Mouse (Mus musculus) CH12.LX (cell line): ENCODE measurements around the gene Fgf11. TPM values are rescaled to one million over a fixed set of nuclear protein-coding genes. Genes with fewer than 3 reads are reported as not detected.

Experiments
- DNase-seq: peaks from one replicate; pipeline ENCODE4 v3.0.0-alpha.2; 2013; ENCODE audit errors: extremely low read depth
- H3K27ac ChIP-seq: 2 replicates; pipeline ENCODE4 v1.5.1; 2012; ENCODE audit warnings: low read depth, mild to moderate bottlenecking, control low read depth, moderate library complexity; ENCODE audit not compliant: insufficient read depth
- H3K27me3 ChIP-seq: replicated peaks from 2 replicates; pipeline ENCODE3; 2012; ENCODE audit warnings: inconsistent platforms
- H3K36me3 ChIP-seq, 2 experiments: replicated peaks in 1 of 2; 2 replicates each; pipeline versions ENCODE3 to v1.6.1; 2012; ENCODE audit warnings: inconsistent platforms in 1 of 2, low read length in 1 of 2, mild to moderate bottlenecking in 1 of 2, mixed read lengths in 1 of 2, moderate library complexity in 1 of 2; ENCODE audit not compliant: control insufficient read depth in 1 of 2, insufficient read depth in 1 of 2
- H3K4me1 ChIP-seq, 2 experiments: 2 replicates each; pipeline ENCODE4 v1.6.1; 2012; ENCODE audit warnings: inconsistent platforms in 1 of 2, moderate library complexity in 1 of 2; ENCODE audit not compliant: insufficient read depth in 2 of 2, control insufficient read depth in 1 of 2
- H3K4me2 ChIP-seq: 2 replicates; pipeline ENCODE4 v1.6.1; 2012; ENCODE audit warnings: low read depth, mild to moderate bottlenecking, control low read depth; ENCODE audit not compliant: poor library complexity, insufficient read depth, severe bottlenecking
- H3K4me3 ChIP-seq, 3 experiments: fragments of 150-350 bp in 1 of 3; sonication (generic) in 1 of 3; replicated peaks in 1 of 3; 2 replicates each; pipeline versions ENCODE3 to v1.5.1; 2011 to 2012; ENCODE audit warnings: low read depth in 2 of 3, low read length in 2 of 3, mild to moderate bottlenecking in 2 of 3, moderate library complexity in 2 of 3, control low read depth in 1 of 3, improper control_type of control experiment in 1 of 3, inconsistent platforms in 1 of 3, mixed read lengths in 1 of 3; ENCODE audit not compliant: poor library complexity in 1 of 3
- H3K79me2 ChIP-seq: replicated peaks from 2 replicates; pipeline ENCODE4 v1.6.1; 2012; ENCODE audit warnings: mild to moderate bottlenecking, moderate library complexity; ENCODE audit not compliant: control insufficient read depth, poor library complexity, insufficient read depth, severe bottlenecking; ENCODE audit errors: extremely low read depth
- H3K9ac ChIP-seq: 2 replicates; pipeline ENCODE4 v1.6.1; 2012; ENCODE audit warnings: low read depth, mild to moderate bottlenecking, control low read depth, moderate library complexity; ENCODE audit not compliant: insufficient read depth
- H3K9me3 ChIP-seq: replicated peaks from 2 replicates; pipeline ENCODE3; 2012; ENCODE audit warnings: low read length, inconsistent platforms, mixed read lengths
- CHD2 ChIP-seq: IDR thresholded peaks from 2 replicates; pipeline ENCODE4 v1.6.1; 2011; ENCODE audit warnings: low read length, improper control_type of control experiment
- CTCF ChIP-seq, 2 experiments: IDR thresholded peaks in 1 of 2; conservative IDR thresholded peaks in 1 of 2; 2 replicates each; pipeline ENCODE4 v1.5.1; 2011 to 2012; ENCODE audit warnings: low read depth in 2 of 2, low read length in 2 of 2, improper control_type of control experiment in 1 of 2, inconsistent platforms in 1 of 2, mild to moderate bottlenecking in 1 of 2, moderate library complexity in 1 of 2
- ELF1 ChIP-seq: IDR thresholded peaks from 2 replicates; pipeline ENCODE4 v1.6.1; 2014; ENCODE audit warnings: low read depth, mild to moderate bottlenecking, inconsistent platforms, low read length, improper control_type of control experiment
- HCFC1 ChIP-seq: IDR thresholded peaks from 2 replicates; pipeline ENCODE4 v1.6.1; 2012; ENCODE audit warnings: low read depth, mild to moderate bottlenecking, inconsistent platforms, low read length, improper control_type of control experiment
- JUN ChIP-seq: IDR thresholded peaks from 2 replicates; pipeline ENCODE4 v1.6.1; 2011; ENCODE audit warnings: low read depth, mild to moderate bottlenecking, low read length, improper control_type of control experiment, moderate library complexity; ENCODE audit not compliant: insufficient read depth
- JUND ChIP-seq: conservative IDR thresholded peaks from 2 replicates; pipeline ENCODE4 v1.6.1; 2011; ENCODE audit warnings: low read depth, low read length, improper control_type of control experiment
- KAT2A ChIP-seq: IDR thresholded peaks from 2 replicates; pipeline ENCODE4 v1.6.1; 2012; ENCODE audit warnings: low read length, improper control_type of control experiment, inconsistent platforms; ENCODE audit not compliant: insufficient replicate concordance
- MAFK ChIP-seq: IDR thresholded peaks from 2 replicates; pipeline ENCODE4 v1.6.1; 2011; ENCODE audit warnings: low read length, improper control_type of control experiment; ENCODE audit not compliant: insufficient replicate concordance
- MAX ChIP-seq: IDR thresholded peaks from 2 replicates; pipeline ENCODE4 v1.6.1; 2011; ENCODE audit warnings: low read length, improper control_type of control experiment
- MAZ ChIP-seq: IDR thresholded peaks from 2 replicates; pipeline ENCODE4 v1.6.1; 2012; ENCODE audit warnings: low read depth, mild to moderate bottlenecking, inconsistent platforms, low read length, improper control_type of control experiment, moderate library complexity
- MXI1 ChIP-seq: IDR thresholded peaks from 2 replicates; pipeline ENCODE4 v1.6.1; 2011; ENCODE audit warnings: mild to moderate bottlenecking, low read depth, low read length, improper control_type of control experiment
- NELFE ChIP-seq: IDR thresholded peaks from 2 replicates; pipeline ENCODE4 v1.6.1; 2011; ENCODE audit warnings: low read depth, low read length, improper control_type of control experiment
- NRF1 ChIP-seq: IDR thresholded peaks from 2 replicates; pipeline ENCODE4 v1.6.1; 2014; ENCODE audit warnings: low read depth, mild to moderate bottlenecking, inconsistent platforms, low read length, improper control_type of control experiment, moderate library complexity
- PAX5 ChIP-seq: IDR thresholded peaks from 2 replicates; pipeline ENCODE4 v1.6.1; 2012; ENCODE audit warnings: low read length, inconsistent platforms, mixed read lengths
- POLR2A ChIP-seq: IDR thresholded peaks from 2 replicates; pipeline ENCODE4 v1.6.1; 2011; ENCODE audit warnings: low read depth, mild to moderate bottlenecking, improper control_type of control experiment, low read length
- POLR2AphosphoS2 ChIP-seq: IDR thresholded peaks from 2 replicates; pipeline ENCODE4 v1.6.1; 2011; ENCODE audit warnings: low read depth, low read length, improper control_type of control experiment
- RAD21 ChIP-seq: IDR thresholded peaks from 2 replicates; pipeline ENCODE4 v1.6.1; 2011; ENCODE audit warnings: low read depth, mild to moderate bottlenecking, low read length, improper control_type of control experiment, moderate library complexity
- SMC3 ChIP-seq: IDR thresholded peaks from 2 replicates; pipeline ENCODE4 v1.6.1; 2011; ENCODE audit warnings: low read depth, low read length, improper control_type of control experiment
- UBTF ChIP-seq: IDR thresholded peaks from 2 replicates; pipeline ENCODE4 v1.6.1; 2012; ENCODE audit warnings: low read depth, mild to moderate bottlenecking, inconsistent platforms, low read length, improper control_type of control experiment, moderate library complexity
- USF1 ChIP-seq: IDR thresholded peaks from 2 replicates; pipeline ENCODE4 v1.6.1; 2014; ENCODE audit warnings: low read depth, mild to moderate bottlenecking, inconsistent platforms, low read length, improper control_type of control experiment
- ZKSCAN1 ChIP-seq: IDR thresholded peaks from 2 replicates; pipeline ENCODE4 v1.6.1; 2012; ENCODE audit warnings: low read depth, inconsistent platforms, low read length, improper control_type of control experiment, borderline replicate concordance
- dilution Hi-C: fragments of 300-500 bp; cut with MboI; formaldehyde crosslinking; loops from 2 replicates; pipeline ENCODE4 v1.14.3; 2020; ENCODE audit warnings: low sequenced_read_pairs; ENCODE audit not compliant: extremely low pct_unique_long_range_greater_than_20kb, extremely low pct_ligation_motif_present
- in situ Hi-C: fragments of 300-500 bp; cut with MboI; formaldehyde crosslinking; loops from 3 replicates; pipeline ENCODE4 v1.14.3; 2019; ENCODE audit warnings: low sequenced_read_pairs, low pct_ligation_motif_present, low pct_unique_long_range_greater_than_20kb, mixed read lengths
- polyA plus RNA-seq: library from polyadenylated mRNA; unstranded; fragments of >175 nt; gene quantifications from 2 replicates; pipeline ENCODE4 v1.2.1, GENCODE M21; 2012; ENCODE audit warnings: low read depth; ENCODE audit not compliant: insufficient read length
- total RNA-seq, 2 experiments: library from RNA; depleted of rRNA; stranded (reverse); fragments of 300-350 nt in 1 of 2; fragments of >200 nt in 1 of 2; gene quantifications; 2 replicates each; pipeline ENCODE4 v1.2.3; 2012 to 2014

Gene Fgf11
- total and polyA plus RNA-seq, 3 experiments = 0.93 to 3.9 (median 1.8) TPM

DNA sequence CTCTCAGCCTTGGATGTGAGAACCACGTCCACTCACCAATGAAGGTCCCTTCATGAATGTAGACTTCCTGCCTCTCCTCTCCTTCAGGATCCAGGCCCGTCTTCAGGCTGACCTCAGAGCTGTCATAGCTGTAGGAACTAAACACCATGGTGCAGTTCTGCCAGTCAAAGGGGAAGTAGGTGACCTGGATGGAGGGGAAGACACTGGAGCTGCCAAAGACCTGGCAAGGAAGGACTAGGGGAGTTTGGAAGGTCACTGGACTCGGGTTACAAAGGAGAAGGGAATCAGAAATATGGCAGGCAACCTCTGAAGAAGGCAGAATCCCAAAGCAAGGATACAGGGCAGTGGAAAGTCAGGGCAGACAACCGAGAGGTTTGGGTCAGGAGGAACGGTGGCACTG lies 8.2 kb downstream of the Fgf11 start:
- no peak for DNase-seq
- dilution Hi-C loops = no loop called here
- no peaks in the 10 kb centered on the region for H3K9me3 ChIP-seq
- no peak overlapping the region for H3K4me3 ChIP-seq
- TF ChIP-seq MAFK (no peak), MXI1 (no peak)
- peaks cover 0 to 32% of the 10 kb centered on the region in 2 experiments; a peak in 2 of 4 replicates for H3K4me1 ChIP-seq
- in situ Hi-C loops = loop anchor here (5.0 kb wide), 1 partner anchor 36 kb away; the partner anchor contains the start of gene Polr2a
- peaks cover 0 to 6% of the 10 kb centered on the region in 2 experiments for H3K36me3 ChIP-seq
- H3K9ac ChIP-seq = no peak overlapping the region
- H3K4me2 ChIP-seq = no peak overlapping the region
- peaks cover 5% of the 10 kb centered on the region for H3K27me3 ChIP-seq
- H3K27ac ChIP-seq = no peak overlapping the region
- H3K79me2 ChIP-seq = no peaks in the 10 kb centered on the region

DNA sequence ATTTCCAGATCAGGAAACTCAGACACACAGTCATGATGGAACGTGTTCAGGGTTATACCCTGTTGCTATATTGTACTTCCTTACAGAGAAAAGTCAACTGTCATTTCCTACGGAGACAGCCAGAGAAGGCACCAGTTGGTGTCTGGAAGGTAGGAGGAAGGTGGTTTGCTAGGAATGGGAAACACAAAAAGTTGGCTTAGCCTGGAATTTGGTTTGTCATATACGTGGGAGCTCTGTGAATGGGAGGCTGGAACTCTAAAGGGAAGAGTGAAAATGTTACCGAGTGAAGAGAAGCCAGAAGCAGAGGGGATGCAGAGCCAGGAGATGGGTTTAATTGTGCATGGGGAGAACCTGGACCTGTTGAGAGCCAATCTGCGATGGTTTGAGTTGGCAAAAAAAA lies 10.2 kb downstream of the Fgf11 start:
- dilution Hi-C loops = no loop called here

DNA sequence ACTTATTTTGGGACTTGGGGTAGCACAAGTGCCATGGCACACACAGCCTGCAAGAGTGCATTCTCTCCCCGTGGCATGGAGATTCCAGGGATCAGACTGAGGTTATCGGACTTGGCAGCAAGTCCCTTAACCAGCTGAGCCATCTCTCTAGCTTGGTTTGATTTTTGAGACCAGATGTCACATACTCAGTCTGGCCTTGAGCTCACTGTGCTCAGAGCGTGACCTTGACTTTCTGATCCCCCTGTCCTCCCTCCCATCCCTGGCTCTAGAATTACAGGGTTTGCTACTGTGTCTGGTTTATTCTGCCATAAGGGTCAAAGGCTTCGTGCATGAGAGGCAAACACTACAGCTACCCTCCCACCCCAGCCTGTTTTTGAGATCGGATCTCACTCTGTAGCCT lies 12.2 kb downstream of the Fgf11 start:
- Histone ChIP-seq H3K36me3 (peaks cover 0 to 9% of the 10 kb centered on the region in 2 experiments), H3K9ac (no peak overlapping the region), H3K4me1 (peaks cover 0 to 15% of the 10 kb centered on the region in 2 experiments; a peak in 2 of 4 replicates)
- in situ Hi-C loops = no loop called here
- no peak for DNase-seq
- dilution Hi-C loops = no loop called here
- no peak for TF ChIP-seq HCFC1
- TF ChIP-seq NRF1 = no peak
- TF ChIP-seq JUND = no peak
- no peak for TF ChIP-seq ELF1
- TF ChIP-seq POLR2A = no peak
- no peak for TF ChIP-seq NELFE
- TF ChIP-seq ZKSCAN1 = no peak
- TF ChIP-seq CTCF (conservative IDR thresholded peaks at IDR 0.05 in 1 of 2, IDR thresholded peaks at IDR 0.05 in 1 of 2; ENCODE audit: low read depth in 2 of 2, low read length in 2 of 2) = no peak
- TF ChIP-seq POLR2AphosphoS2 = no peak
- no peak for TF ChIP-seq KAT2A
- TF ChIP-seq MAZ = no peak
- no peak for TF ChIP-seq PAX5
- TF ChIP-seq MXI1 = no peak
- TF ChIP-seq RAD21 = no peak
- no peak for TF ChIP-seq MAFK
- TF ChIP-seq SMC3 = no peak
- TF ChIP-seq, all 38 proteins: peak for 0
- Histone ChIP-seq H3K79me2 (no peaks in the 10 kb centered on the region), H3K9me3 (no peaks in the 10 kb centered on the region), H3K27ac (no peak overlapping the region), H3K4me2 (no peak overlapping the region), H3K27me3 (no peaks in the 10 kb centered on the region), H3K4me3 (no peak overlapping the region)

More for the DNA sequence above, 10.2 kb downstream of the Fgf11 start:
- Histone ChIP-seq H3K4me1 (peaks cover 0 to 25% of the 10 kb centered on the region in 2 experiments; a peak in 2 of 4 replicates), H3K4me2 (no peak overlapping the region), H3K27me3 (no peaks in the 10 kb centered on the region), H3K27ac (no peak overlapping the region), H3K4me3 (no peak overlapping the region), H3K9me3 (no peaks in the 10 kb centered on the region), H3K36me3 (peaks cover 0 to 9% of the 10 kb centered on the region in 2 experiments), H3K79me2 (no peaks in the 10 kb centered on the region), H3K9ac (no peak overlapping the region)
- no peak for DNase-seq
- TF ChIP-seq ZKSCAN1 (no peak), CHD2 (no peak), NRF1 (no peak), UBTF (no peak), USF1 (no peak), POLR2AphosphoS2 (no peak), PAX5 (no peak), JUN (no peak), ELF1 (no peak), MAFK (no peak), MAZ (no peak), MAX (no peak), SMC3 (no peak)
- in situ Hi-C loops = loop anchor here (5.0 kb wide), 1 partner anchor 34 kb away; the partner anchor contains the start of gene Polr2a
